Mouse (Mus musculus): ENCODE measurements around the gene Myh11.

GRCm38 (mm10) chr16:14237100-14237723 lies 54.0 kb downstream of the Myh11 start:
- TF ChIP-seq CTCF (IDR thresholded peaks at IDR 0.05; ENCODE audit: low read depth) (peak; percentile 94), EP300 (IDR thresholded peaks at IDR 0.05; ENCODE audit: low read depth) (no peak)

Measured in liver, postnatal 0 days (tissue).